Mouse (Mus musculus) hindbrain, embryonic 12.5 days (tissue): Measurements from ENCODE around the gene Sord. TPM values are rescaled to one million over a fixed set of nuclear protein-coding genes. Genes with fewer than 3 reads are reported as not detected.
A peak's percentile ranks its signal among the peaks of the same experiment; 100 is the strongest.
"Not testable (repeated sequence)": the region's sequence is repeated elsewhere in the genome, so short reads cannot be mapped to it uniquely, and the experiment has no call there.

ENCODE experiments used
- ATAC-seq: fragments of 200-750 bp; cut with Nextera tagmentation; 2 replicates; pipeline ENCODE4 v1.8.0; 2017; ENCODE audit warnings: moderate TSS enrichment; ENCODE audit not compliant: low FRiP score
- H3K27ac ChIP-seq: fragments of 300-500 bp; sonication (generic); 2 replicates; pipeline ENCODE4 v1.5.1; 2016; ENCODE audit warnings: mild to moderate bottlenecking
- H3K27me3 ChIP-seq: fragments of 300-500 bp; sonication (generic); 2 replicates; pipeline ENCODE4 v1.6.1; 2016; ENCODE audit warnings: mild to moderate bottlenecking
- H3K36me3 ChIP-seq: fragments of 300-500 bp; sonication (generic); 2 replicates; pipeline ENCODE4 v1.6.1; 2016; ENCODE audit warnings: mild to moderate bottlenecking
- H3K4me1 ChIP-seq: fragments of 300-500 bp; sonication (generic); 2 replicates; pipeline ENCODE4 v1.6.1; 2016
- H3K4me2 ChIP-seq: fragments of 300-500 bp; sonication (generic); replicated peaks from 2 replicates; pipeline ENCODE4 v1.6.1; 2016; ENCODE audit warnings: mild to moderate bottlenecking
- H3K4me3 ChIP-seq: fragments of 300-500 bp; sonication (generic); 2 replicates; pipeline ENCODE4 v1.5.1; 2016; ENCODE audit warnings: mild to moderate bottlenecking
- H3K9ac ChIP-seq: fragments of 300-500 bp; sonication (generic); 2 replicates; pipeline ENCODE4 v1.6.1; 2016; ENCODE audit warnings: mild to moderate bottlenecking, moderate library complexity
- H3K9me3 ChIP-seq: fragments of 300-500 bp; sonication (generic); replicated peaks from 2 replicates; pipeline ENCODE4 v1.6.1; 2016; ENCODE audit warnings: mild to moderate bottlenecking
- WGBS: fragments of 180-500 bp; shearing (Covaris S2); methylation state at CpG from one replicate; pipeline ENCODE4 v1.1.7; 2016; 5-methylcytosine and 5-hydroxymethylcytosine counted together
- polyA plus RNA-seq: library from polyadenylated mRNA; unstranded; fragments of >200 nt; fragmentation: Nextera tagmentation; extraction: Ambion mirVana; gene quantifications from 2 replicates; pipeline ENCODE4 v1.2.1, GENCODE M21; 2016

Gene Sord
- 19.3 and 20.0 TPM in 2 replicates for polyA plus RNA-seq

DNA sequence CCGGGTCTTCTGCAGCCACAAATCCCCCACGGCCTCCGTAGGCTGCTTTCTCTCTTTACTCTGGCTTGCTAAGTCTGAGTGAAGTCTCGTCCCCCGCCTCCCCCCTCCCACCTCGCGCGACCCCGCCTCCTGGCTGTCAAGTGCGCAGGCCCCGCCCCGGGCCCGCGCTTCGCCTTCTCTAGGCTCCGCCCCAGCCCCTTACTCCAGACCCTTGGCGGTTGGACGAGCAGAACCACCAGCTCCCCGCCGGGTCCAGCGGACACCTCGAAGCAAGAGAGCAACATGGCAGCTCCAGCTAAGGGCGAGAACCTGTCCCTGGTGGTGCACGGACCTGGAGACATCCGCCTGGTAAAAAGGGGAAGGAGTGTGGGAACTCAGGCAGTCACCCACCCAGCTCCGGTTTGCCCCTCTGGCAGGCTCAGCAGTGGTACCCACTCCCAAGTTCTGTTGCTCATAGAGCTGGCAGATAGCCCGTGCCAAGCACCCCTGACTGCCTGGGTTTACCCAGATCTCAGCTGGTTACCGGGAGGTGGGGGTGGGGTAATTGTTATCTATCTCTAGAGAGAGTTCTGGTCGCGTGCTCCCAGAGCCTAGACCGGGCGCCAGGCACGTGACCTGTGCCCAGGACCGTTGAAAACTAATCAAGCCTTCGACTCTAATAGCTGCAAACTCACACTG lies at the start of gene Sord:
Gene Sord, plus strand, starts transcription at position 139 of the 678 bp plus-strand sequence.
- peak; percentile 96 for ATAC-seq
- 1% methylated on average over 35 of the region's 35 CpGs for WGBS
- H3K36me3 ChIP-seq: no peaks in the 10 kb centered on the region
- no peaks in the 10 kb centered on the region for H3K9me3 ChIP-seq
- H3K27ac ChIP-seq: peak within 1 kb of the TSS; percentile 58
- H3K9ac ChIP-seq: peak within 1 kb of the TSS; percentile 39
- H3K27me3 ChIP-seq: no peaks in the 10 kb centered on the region
- H3K4me1 ChIP-seq: peaks cover 7% of the 10 kb centered on the region
- H3K4me3 ChIP-seq: peak within 1 kb of the TSS; percentile 47
- peak within 1 kb of the TSS; percentile 65 for H3K4me2 ChIP-seq

DNA sequence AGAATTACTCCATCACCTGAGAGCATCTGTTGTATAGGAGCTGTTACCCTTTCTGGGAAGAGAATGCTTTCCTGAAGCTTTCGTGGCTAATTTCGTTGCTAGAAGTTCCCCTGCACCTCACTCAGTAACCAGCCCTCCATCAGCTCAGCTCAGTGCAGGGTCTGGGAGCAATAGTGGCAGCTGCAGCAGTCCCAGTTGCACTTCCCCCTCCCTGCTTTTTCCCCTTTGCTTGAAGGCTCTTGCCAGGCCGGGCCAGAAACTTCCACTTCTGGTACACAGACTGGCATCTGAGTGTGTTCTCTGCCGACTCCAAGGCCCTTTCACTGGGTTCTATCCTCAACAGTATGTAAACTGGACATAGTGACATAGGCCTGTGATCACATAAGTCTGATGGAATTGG lies 49.5 kb upstream of the Sord start:
- Histone ChIP-seq H3K27ac (no peak overlapping the region), H3K9me3 (no peaks in the 10 kb centered on the region), H3K27me3 (no peaks in the 10 kb centered on the region), H3K4me1 (no peaks in the 10 kb centered on the region), H3K4me3 (no peak overlapping the region), H3K36me3 (no peaks in the 10 kb centered on the region), H3K4me2 (no peak overlapping the region), H3K9ac (no peak overlapping the region)
- no peak for ATAC-seq
- WGBS: 87% methylated on average over 4 of the region's 4 CpGs

DNA sequence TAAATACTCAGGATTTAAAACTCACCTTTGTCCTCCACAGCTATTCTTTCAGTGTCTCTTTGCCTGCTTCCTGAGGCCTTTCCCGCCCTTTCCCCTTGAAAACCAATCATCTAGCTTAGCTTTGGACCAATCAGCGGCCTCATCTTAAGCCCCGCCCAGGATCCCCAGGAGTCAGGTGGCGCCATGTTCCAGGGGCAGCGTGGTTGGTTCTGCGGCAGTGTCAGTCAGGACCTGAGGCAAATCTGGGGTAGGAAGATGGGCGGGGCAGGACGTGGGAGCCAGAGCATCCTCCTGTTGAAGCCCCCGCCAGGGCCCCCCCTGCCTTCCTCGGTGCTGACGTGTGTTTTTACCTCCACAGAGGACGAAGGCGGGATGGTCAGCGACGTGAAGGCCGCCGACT lies 48.4 kb upstream of the Sord start, which contains the start of the genes Patl2 and Terb2:
Gene Patl2, minus strand, starts transcription at position 84 of the 400 bp plus-strand sequence.
Gene Terb2, plus strand, starts transcription at position 167 of the 400 bp plus-strand sequence.
- H3K4me3 ChIP-seq: no peak within 1 kb of the TSS
- H3K9me3 ChIP-seq: no peaks in the 10 kb centered on the region
- H3K27ac ChIP-seq: no peak within 1 kb of the TSS
- ATAC-seq: no peak
- no peaks in the 10 kb centered on the region for H3K36me3 ChIP-seq
- no peak within 1 kb of the TSS for H3K4me2 ChIP-seq
- H3K4me1 ChIP-seq: no peaks in the 10 kb centered on the region
- no peak within 1 kb of the TSS for H3K9ac ChIP-seq
- H3K27me3 ChIP-seq: no peaks in the 10 kb centered on the region
- WGBS: 79% methylated on average over 17 of the region's 17 CpGs

GRCm38 (mm10) chr2:122186751-122187150 lies 47.8 kb upstream of the Sord start:
- no peaks in the 10 kb centered on the region for H3K36me3 ChIP-seq
- H3K27ac ChIP-seq: no peak overlapping the region
- no peaks in the 10 kb centered on the region for H3K9me3 ChIP-seq
- H3K9ac ChIP-seq: no peak overlapping the region
- no peaks in the 10 kb centered on the region for H3K4me1 ChIP-seq
- no peaks in the 10 kb centered on the region for H3K27me3 ChIP-seq
- WGBS: 96% methylated on average over 3 of the region's 3 CpGs
- no peak for ATAC-seq
- no peak overlapping the region for H3K4me3 ChIP-seq
- no peak overlapping the region for H3K4me2 ChIP-seq

DNA sequence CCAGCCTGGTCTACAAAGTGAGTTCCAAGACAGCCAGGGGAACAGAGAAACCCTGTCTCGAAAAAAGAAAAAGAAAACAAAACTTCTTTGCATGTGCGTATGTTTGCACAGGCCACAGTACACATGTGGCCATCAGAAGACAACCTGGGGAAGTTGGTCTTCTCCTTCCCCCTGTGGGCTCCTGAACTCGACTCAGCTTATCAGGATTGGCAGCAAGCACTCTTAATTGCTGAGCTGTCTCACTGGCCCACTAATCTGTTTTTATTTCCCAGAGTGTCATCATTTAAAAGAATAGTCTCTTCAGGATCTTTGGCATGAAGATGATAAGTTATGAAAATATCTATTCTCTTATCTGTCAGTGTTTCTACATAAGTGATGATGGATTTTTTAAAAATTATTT lies 42.7 kb upstream of the Sord start:
- no peaks in the 10 kb centered on the region for H3K4me1 ChIP-seq
- H3K4me3 ChIP-seq: no peak overlapping the region
- no peak overlapping the region for H3K4me2 ChIP-seq
- H3K27me3 ChIP-seq: no peaks in the 10 kb centered on the region
- WGBS: 87% methylated on average over 3 of the region's 3 CpGs
- H3K9ac ChIP-seq: no peak overlapping the region
- no peaks in the 10 kb centered on the region for H3K9me3 ChIP-seq
- no peak for ATAC-seq
- no peaks in the 10 kb centered on the region for H3K36me3 ChIP-seq
- H3K27ac ChIP-seq: no peak overlapping the region

DNA sequence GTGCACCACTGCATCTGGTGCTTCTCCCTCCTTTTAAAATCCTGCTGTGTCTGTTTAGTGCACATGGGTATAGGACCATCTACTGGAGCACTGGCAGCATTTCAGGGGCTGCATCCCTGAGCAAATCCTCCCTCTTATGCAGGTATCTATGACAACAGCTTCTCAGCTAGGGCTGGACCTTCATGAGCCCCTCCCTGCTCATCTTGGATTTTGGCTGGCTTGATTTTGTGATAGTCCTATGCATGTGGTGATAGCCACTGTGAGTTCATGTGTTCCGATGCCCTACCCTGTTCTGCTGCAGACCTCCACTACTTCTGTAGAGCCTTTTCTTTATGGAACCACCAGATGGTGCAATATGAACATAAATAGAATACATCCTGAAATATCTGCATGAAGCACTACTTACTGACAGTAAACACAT lies 40.0 kb upstream of the Sord start:
- WGBS: 58% methylated on average over 1 of the region's 1 CpGs
- H3K9ac ChIP-seq: no peak overlapping the region
- H3K4me1 ChIP-seq: no peaks in the 10 kb centered on the region
- 0 out of 2 replicates have a peak, but pooled peaks cover 3% of the 10 kb centered on the region for H3K27me3 ChIP-seq
- no peak overlapping the region for H3K4me3 ChIP-seq
- H3K4me2 ChIP-seq: no peak overlapping the region
- no peak overlapping the region for H3K27ac ChIP-seq
- no peaks in the 10 kb centered on the region for H3K36me3 ChIP-seq
- H3K9me3 ChIP-seq: no peaks in the 10 kb centered on the region
- ATAC-seq: no peak

- ATAC-seq: no peak
- Histone ChIP-seq H3K4me1 (no peaks in the 10 kb centered on the region), H3K27me3 (0 out of 2 replicates have a peak, but pooled peaks cover 3% of the 10 kb centered on the region), H3K9ac (no peak overlapping the region), H3K36me3 (no peaks in the 10 kb centered on the region), H3K4me2 (no peak overlapping the region), H3K4me3 (no peak overlapping the region), H3K9me3 (no peaks in the 10 kb centered on the region), H3K27ac (no peak overlapping the region)
- 97% methylated on average over 1 of the region's 1 CpGs for WGBS
Observed at GRCm38 (mm10) chr2:122201501-122201900, 33.0 kb upstream of the Sord start.

DNA sequence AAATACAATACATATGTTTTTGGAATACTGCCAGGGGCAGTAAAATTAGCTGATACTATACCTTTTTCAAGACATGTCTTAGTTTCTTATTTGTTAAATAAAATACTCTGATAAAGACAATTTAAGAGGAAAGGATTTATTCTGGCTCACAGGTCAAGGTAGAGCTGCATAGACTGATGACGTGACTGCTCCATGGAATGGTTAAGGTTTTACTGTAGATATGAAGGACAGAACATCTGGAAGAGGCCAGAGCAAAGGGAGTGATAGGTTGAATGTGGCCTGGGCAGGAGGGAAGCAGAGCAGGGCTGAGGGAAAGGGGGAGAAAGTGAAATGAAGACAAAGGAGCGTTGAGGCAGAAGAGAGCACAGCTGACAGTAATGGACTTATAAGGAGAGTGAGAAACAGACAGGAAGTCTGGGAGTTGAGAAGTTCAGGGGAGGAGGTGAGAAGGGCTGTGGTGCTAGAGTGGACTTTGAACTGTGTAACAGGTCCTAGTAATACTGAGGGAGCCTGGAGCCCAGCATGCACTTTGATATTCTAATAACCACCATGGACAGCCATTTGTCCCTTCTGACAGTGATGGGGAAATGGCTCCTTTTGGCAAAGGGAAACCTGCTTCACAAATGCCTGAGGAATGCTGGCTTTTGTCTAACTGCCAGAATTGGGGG lies 28.0 kb upstream of the Sord start:
- Histone ChIP-seq H3K4me3 (no peak overlapping the region), H3K9me3 (no peaks in the 10 kb centered on the region), H3K4me2 (no peak overlapping the region), H3K27ac (no peak overlapping the region), H3K4me1 (peaks cover 4% of the 10 kb centered on the region; the same call in 1 of the 2 replicates), H3K9ac (no peak overlapping the region), H3K36me3 (no peaks in the 10 kb centered on the region), H3K27me3 (no peaks in the 10 kb centered on the region)
- no peak for ATAC-seq
- WGBS: 66% methylated on average over 2 of the region's 2 CpGs

DNA sequence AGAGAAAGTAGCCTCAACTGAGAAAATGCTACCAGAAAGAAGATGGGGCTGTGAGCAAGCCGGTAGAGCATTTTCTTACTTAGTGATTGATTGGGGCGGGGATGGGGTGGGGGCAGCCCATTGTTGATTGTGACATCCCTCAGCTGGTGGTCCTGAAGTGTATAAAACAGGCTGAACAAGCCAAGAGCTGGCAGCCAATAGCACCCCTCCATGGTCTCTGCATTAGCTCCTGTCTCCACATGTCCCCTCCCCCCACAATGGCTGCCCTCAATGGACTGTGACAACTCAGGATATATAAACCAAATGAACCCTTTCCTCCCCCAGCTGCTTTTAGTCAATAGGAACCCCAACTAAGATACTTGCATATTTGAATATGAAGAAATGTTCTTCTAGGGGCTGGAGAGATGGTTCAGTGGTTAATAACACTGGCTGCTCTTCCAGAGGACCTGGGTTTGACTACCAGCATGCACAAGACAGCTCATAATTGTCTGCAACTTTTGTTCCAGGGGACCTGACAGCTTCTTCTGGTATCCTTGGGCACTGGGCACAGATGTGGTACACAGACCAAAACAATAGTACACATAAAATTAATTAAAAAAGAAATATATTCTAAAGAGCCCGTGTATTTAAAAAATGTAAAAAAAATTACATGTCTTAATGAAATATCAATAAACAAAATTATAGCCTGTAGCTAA lies 23.9 kb upstream of the Sord start:
- Histone ChIP-seq H3K4me1 (peaks cover 4% of the 10 kb centered on the region; the same call in 1 of the 2 replicates), H3K27ac (no peak overlapping the region), H3K9ac (no peak overlapping the region), H3K27me3 (no peaks in the 10 kb centered on the region), H3K9me3 (no peaks in the 10 kb centered on the region), H3K36me3 (no peaks in the 10 kb centered on the region), H3K4me3 (no peak overlapping the region), H3K4me2 (no peak overlapping the region)
- 44% methylated on average over 3 of the region's 3 CpGs for WGBS
- ATAC-seq: peak; percentile 69; the same call in 1 of the 2 replicates

DNA sequence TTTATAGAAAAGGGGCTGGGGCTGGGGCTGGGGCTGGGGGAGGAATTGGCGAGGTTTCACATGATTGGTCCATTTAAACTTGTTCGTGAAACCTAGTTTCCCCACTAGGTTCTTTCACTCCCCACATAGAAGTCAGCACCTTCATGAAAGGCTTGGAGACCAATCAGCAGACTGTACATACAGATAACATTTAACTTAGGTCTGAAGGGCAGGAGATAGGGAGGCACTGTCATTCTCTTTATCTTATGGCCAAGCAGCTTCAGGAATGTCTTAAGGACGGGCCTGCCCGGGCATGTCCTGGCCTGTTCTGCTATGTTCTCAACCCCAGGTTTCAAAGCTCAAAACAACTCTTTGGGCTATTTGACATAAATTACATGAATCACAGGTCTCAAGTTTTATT lies 17.5 kb upstream of the Sord start:
- H3K9me3 ChIP-seq, H3K27ac ChIP-seq, H3K27me3 ChIP-seq, H3K4me2 ChIP-seq, H3K4me3 ChIP-seq, H3K4me1 ChIP-seq, H3K9ac ChIP-seq, ATAC-seq, H3K36me3 ChIP-seq: not testable (repeated sequence)
- WGBS: 90% methylated on average over 4 of the region's 4 CpGs

DNA sequence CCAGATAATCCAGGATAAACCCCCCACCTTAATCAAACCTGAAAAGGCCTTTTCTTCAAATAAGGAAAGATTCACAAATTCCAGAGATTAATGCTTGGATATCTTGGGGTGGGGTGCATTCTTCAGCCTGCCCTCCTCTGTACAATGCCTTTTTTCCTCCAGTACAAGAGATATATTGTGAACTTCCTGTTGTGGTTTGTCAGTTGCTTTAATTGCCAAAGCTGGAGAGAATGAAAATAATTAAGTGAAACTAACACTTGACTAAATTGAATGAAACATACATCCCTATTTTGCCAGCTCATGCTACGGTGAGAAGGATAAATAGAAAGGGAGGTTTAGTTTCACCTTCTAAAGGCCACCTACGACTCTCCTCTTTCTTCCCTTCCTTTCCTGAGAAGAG lies 16.3 kb upstream of the Sord start:
- WGBS: 83% methylated on average over 2 of the region's 2 CpGs

DNA sequence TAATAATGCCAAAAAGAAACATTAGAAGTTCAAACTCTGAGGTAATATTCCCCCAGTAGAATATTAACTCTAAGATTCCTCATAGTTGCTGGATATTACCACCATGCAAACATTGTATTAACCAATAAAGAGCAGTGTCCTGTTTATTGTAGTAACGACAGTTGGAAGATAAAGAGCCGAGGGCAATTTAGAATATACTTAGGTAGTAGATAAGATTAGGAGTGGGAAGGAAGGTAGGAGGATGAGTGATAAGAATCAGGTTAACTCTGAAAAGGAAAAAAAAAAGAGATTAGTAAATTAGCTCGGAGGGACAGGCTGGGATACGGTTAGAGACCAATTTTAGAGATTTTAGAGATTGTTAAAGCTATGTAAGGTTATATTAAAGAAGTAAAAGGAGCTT lies 13.2 kb upstream of the Sord start:
- Histone ChIP-seq H3K4me2 (no peak overlapping the region), H3K9ac (no peak overlapping the region), H3K36me3 (no peaks in the 10 kb centered on the region), H3K27me3 (no peaks in the 10 kb centered on the region), H3K4me3 (no peak overlapping the region), H3K27ac (no peak overlapping the region), H3K9me3 (no peaks in the 10 kb centered on the region), H3K4me1 (no peaks in the 10 kb centered on the region)
- no peak for ATAC-seq
- 86% methylated on average over 4 of the region's 4 CpGs for WGBS

More for the DNA sequence above, 16.3 kb upstream of the Sord start:
- no peaks in the 10 kb centered on the region for H3K27me3 ChIP-seq
- no peaks in the 10 kb centered on the region for H3K4me1 ChIP-seq
- H3K9me3 ChIP-seq: no peaks in the 10 kb centered on the region
- no peaks in the 10 kb centered on the region for H3K36me3 ChIP-seq
- H3K4me2 ChIP-seq: no peak overlapping the region
- H3K9ac ChIP-seq: no peak overlapping the region
- no peak for ATAC-seq
- no peak overlapping the region for H3K27ac ChIP-seq
- no peak overlapping the region for H3K4me3 ChIP-seq
